Mouse (Mus musculus) lung, postnatal 36 days (tissue): ENCODE data around the gene Alkbh4.
A peak's percentile ranks its signal among the peaks of the same experiment; 100 is the strongest.
"Not testable (repeated sequence)": the region's sequence is repeated elsewhere in the genome, so short reads cannot be mapped to it uniquely, and the experiment has no call there.

ENCODE experiments used
- DNase-seq: peaks from one replicate; pipeline ENCODE4 v3.0.0; 2022; ENCODE audit warnings: mixed read lengths

Gene Alkbh4

DNA sequence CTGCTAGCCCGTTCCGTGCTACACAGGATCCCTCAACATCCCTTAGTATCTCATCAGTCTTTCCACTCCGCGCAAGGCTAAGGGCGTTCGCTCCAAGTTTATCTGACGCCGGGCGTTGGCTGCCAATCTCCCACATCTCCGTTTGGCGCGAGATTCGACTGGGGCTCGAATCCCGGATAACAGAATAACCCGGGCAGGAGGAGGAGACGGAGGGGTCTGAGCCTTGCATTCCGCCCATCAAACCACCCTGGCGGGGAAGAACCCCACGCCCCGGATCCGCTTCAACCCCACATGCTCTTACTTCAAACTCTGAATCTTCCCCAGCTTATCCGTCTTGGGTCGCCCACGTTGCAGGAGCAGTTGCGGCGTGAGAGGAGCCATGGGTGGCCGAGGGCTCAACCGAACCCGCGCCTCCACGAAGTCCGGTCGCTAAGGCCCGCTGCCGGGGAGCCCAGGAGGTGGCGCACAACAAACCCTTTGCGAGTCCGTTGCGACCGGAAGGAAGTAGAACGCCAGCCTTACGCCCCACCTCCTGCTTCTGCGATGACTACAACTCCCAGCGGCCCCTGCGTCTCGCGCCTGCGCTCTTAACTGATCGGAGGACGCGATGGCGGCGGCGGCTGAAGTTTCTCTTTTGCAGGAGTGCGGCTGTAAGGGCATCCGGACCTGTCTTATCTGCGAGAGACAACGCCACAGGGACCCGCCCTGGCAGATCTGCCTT is at the start of gene Alkbh4, which contains the start of gene Lrwd1:
Gene Alkbh4, plus strand, starts transcription at position 576 of the 721 bp plus-strand sequence.
Gene Lrwd1, minus strand, starts transcription at position 504 of the 721 bp plus-strand sequence.
- peak; percentile 99 for DNase-seq

DNA sequence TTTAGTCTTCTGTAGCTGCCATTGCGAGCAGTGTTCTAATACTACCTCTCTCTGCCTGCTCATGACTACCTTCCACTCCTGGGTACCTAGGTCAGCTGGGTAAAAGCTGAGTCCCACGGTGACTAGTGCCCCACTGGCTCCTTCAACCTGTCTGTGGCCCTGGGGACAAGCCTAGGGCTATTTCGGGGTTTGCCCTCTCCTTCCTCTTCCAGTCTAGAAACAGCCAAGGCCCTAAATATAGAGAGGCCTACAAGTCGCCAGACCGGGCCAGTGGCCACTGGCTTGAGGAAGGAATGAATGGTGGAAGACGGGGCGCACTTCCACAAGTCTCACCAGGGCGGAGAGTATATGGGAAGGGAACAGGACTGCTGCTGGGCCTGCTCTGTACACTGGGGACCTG is 49.7 kb upstream of the Alkbh4 start:
- no peak for DNase-seq

GRCm38 (mm10) chr5:136088821-136089575 is 46.9 kb upstream of the Alkbh4 start:
- DNase-seq = no peak

DNA sequence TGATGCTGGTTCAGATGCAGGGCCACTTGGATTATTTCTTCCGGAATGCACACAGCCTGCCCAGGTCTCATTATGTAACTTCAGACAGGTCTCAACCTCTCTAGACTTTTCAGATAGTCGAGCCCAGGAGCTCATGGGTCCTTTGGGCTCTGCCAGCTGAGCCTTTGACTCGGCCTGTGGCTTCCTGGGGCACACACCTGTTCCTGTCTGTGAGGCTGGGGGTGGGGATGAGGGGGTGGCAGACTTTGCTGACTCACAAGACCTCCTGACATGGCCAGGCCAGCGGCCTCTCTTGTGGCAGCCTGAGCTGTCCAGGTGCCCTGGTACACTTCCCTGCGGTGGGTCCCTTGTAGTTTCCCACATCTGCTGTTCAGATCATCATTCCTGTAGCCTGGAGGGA is 44.0 kb upstream of the Alkbh4 start:
- DNase-seq = no peak

GRCm38 (mm10) chr5:136094249-136095010 is 41.5 kb upstream of the Alkbh4 start:
- DNase-seq = no peak

- DNase-seq = no peak
Measured at GRCm38 (mm10) chr5:136095089-136095488, 40.9 kb upstream of the Alkbh4 start.

GRCm38 (mm10) chr5:136098536-136098935 is 37.4 kb upstream of the Alkbh4 start:
- DNase-seq = no peak

GRCm38 (mm10) chr5:136102099-136102820 is 33.7 kb upstream of the Alkbh4 start:
- DNase-seq = peak; percentile 79

DNA sequence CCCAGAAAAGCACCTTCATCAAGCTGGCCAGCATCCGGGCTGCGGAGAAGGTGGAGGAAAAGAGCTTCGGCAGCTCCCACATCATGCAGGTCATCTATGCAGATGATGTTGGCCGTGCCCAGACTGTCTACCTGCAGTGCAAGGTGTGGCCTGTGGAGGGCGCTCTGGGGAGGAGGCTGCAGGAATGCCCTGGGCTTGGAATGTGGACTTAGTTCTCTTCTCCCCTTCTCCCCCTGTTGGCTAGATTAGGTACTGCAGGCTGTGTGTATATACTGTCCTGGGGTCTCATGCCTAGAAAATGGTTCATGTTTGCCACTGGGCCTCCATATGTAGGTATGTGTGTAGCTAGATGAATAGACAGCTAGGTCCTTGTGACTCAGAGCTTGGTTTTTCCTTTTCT is 31.4 kb upstream of the Alkbh4 start:
- DNase-seq = no peak

DNA sequence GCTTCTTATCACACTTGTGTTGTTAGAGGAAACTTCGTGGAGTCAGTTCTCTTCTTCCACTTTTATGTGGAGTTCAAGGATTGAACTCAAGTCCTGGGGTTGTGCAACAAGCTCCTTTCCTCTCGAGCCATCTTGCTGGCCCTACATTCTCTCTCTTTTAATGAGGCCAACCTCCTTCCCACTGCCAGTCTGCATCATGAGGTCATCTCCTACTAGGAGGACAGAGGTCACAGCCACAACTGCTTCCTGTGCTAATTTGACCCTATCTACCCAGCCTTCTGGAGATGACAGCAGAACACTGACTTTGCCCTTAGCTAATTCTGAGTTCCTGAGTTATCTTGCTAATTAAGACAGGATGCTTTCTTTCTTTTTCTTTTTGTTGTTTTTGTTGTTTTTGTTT is 27.5 kb upstream of the Alkbh4 start:
- no peak for DNase-seq

DNA sequence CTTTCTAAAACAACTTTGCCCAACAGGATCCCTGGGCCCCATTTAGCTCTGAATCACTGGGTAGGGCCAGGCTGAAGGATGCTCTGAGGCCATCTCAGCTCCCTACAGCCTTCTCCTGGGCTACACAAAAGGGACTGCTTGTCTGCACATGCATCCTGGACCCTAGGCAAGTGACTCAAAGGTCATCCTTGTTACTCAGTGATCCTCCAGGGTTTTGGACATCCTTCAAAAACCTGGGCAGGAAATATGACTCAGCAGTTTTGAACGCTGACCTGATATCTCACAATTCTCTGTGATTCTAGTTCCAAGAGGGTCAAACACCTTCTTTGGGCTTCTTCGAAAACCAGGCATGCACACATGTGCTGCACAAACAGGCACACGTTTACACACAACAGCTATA is 26.9 kb upstream of the Alkbh4 start:
- DNase-seq = no peak

DNA sequence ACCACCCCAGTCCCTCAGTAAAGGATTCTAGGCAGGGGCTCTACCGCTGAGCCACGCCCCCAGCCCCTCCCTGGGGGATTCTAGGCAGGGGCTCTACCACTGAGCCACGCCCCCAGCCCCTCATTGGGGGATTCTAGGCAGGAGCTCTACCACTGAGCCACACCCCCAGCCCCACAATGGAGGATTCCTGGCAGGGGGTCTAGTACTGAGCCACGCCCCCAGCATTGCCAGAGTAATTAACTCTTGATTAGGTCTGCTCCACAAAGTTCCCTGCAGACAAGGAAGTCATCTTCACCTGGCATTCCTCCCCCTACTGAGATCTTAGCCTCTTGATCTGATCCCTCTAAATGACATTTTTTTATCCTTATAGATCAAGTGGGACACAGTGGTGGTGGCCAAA is 22.4 kb upstream of the Alkbh4 start:
- not testable (repeated sequence) for DNase-seq

DNA sequence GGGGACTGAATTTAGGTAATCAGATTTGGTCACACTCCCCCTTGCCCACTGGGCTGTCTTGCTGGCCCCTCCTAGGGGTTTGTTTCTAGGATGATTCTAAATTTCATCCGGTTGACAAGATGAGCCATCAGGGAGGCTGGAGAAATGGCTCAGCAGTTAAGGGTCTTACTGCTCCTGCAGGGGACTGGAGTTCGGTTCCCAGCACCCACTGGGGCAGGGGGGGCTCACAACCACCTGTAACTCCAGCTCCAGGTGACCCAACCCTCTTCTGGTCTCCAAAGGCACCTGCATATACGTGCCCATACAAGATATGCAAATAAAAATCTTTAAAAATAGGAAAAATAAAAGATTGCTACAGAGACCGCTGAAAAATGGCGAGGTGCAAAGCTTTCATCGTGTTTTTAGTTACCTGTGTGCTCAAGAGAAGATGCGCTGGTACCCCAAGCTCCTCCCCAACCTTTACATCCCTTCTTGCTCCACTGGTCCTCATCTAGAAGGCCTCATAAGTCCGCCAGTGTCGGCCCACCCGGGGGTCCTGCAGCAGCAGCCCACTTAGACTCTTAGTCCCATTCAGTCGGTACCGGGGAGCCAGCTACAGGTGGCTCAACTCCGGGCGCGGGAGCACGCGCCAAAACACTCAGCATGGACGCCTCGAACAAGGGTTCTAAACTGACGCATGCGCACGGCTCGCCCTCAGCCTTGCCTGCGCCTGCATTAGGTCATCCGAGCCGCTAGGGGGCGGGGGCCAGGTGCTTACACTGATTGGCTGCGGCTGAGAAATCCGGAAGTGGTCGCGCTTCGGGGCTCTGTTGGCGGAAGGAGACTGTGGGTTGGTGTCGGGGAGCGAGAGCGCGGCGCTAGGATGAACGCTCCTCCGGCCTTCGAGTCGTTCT is 19.8 kb upstream of the Alkbh4 start, which contains the start of gene Polr2j:
Gene Polr2j, plus strand, starts transcription at position 741 of the 893 bp plus-strand sequence.
- DNase-seq = peak; percentile 98

- no peak for DNase-seq
Measured at GRCm38 (mm10) chr5:136116784-136117112, 19.2 kb upstream of the Alkbh4 start.

GRCm38 (mm10) chr5:136122165-136122564 is 13.8 kb upstream of the Alkbh4 start:
- no peak for DNase-seq

- DNase-seq = no peak
Measured at GRCm38 (mm10) chr5:136136292-136136990, 495 bp downstream of the Alkbh4 start.

DNA sequence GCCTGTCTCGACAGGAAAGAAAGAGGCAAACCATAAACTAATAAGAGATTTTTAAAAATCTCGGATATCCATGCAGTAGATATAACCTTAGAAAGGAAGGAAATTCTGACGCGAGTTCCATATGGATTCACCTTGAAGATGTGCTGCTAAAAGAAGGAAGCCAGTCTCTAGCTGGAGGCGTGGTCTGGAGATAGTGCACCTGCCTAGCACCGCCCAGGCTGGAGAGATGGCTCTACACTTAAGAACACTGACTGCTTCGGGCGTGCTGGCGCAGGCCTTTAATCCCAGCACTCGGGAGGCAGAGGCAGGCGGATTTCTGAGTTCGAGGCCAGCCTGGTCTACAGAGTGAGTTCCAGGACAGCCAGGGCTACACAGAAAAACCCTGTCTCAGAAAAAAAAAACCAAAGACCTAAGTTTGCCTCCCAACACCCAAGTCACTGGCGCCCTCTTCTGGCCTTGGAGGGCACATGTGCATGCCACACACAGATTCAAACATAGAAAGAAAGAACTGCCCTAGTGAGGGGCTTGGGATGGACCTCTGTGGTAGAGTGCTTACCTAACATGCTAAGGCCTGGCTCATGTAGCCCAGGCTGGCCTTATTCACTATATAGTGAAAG is 1.8 kb downstream of the Alkbh4 start:
- peak; percentile 70 for DNase-seq

DNA sequence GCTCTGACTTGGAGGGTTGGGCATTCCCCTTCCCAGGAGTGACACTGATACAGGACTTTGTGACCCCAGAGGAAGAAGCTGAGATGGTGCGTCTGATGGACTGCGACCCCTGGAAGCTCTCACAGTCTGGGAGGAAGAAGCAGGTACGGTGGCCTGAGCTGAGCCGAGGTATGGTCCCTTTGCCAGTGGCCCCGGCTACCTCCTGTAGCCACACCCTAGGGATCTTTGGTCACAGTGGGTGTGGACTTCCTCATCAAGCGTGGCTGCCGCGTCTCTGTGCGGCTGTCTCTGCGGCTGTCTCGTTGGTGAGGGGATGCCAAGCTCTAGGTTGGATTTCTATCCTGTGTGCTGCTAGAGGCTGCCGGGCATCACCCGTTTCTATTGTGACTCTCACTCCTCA is 3.4 kb downstream of the Alkbh4 start:
- DNase-seq = no peak

GRCm38 (mm10) chr5:136140057-136140482 is 4.1 kb downstream of the Alkbh4 start:
- peak; percentile 23 for DNase-seq

DNA sequence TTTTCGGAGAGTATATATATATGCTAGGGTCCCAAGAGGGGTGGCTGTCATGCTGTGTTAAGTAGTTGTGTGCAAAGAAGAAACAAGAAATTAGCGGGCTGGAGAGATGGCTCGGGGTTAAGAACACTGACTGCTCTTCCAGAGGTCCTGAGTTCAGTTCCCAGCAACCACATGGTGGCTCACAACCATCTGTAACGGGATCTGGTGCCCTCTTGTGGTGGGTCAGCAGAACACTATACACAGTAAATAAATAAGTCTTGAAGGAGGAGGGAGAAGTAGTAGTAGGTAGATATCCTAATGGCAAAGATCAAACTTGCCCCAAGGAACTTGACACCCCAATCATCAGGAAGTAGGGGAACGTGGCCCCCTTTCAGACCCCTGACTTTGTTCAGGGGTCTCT is 6.8 kb downstream of the Alkbh4 start:
- no peak for DNase-seq
